Mouse (Mus musculus): ENCODE measurements around the gene Mgat3.

Mgat3 gene

GRCm38 (mm10) chr15:80152663-80153062 lies 20.9 kb upstream of the Mgat3 start:
- DNase-seq, result no peak

- no peak for DNase-seq
Measured at GRCm38 (mm10) chr15:80153757-80154156, 19.8 kb upstream of the Mgat3 start.

- DNase-seq, result no peak
Measured at GRCm38 (mm10) chr15:80155707-80156106, 17.8 kb upstream of the Mgat3 start.

GRCm38 (mm10) chr15:80157197-80157943 lies 16.2 kb upstream of the Mgat3 start:
- no peak for DNase-seq

GRCm38 (mm10) chr15:80158001-80158706 lies 15.4 kb upstream of the Mgat3 start:
- no peak for DNase-seq

- DNase-seq, result no peak
Measured at GRCm38 (mm10) chr15:80158707-80159090, 14.8 kb upstream of the Mgat3 start.

- no peak for DNase-seq
Measured at GRCm38 (mm10) chr15:80159286-80159901, 14.1 kb upstream of the Mgat3 start.

- no peak for DNase-seq
Measured at GRCm38 (mm10) chr15:80160223-80160622, 13.3 kb upstream of the Mgat3 start.

- DNase-seq, result no peak
Measured at GRCm38 (mm10) chr15:80160726-80161125, 12.8 kb upstream of the Mgat3 start.

- no peak for DNase-seq
Measured at GRCm38 (mm10) chr15:80161199-80161598, 12.3 kb upstream of the Mgat3 start.

- no peak for DNase-seq
Measured at GRCm38 (mm10) chr15:80162401-80162964, 11.0 kb upstream of the Mgat3 start.

- DNase-seq, result no peak
Measured at GRCm38 (mm10) chr15:80163274-80163673, 10.2 kb upstream of the Mgat3 start.

- DNase-seq, result no peak
Measured at GRCm38 (mm10) chr15:80163716-80164115, 9.8 kb upstream of the Mgat3 start.

GRCm38 (mm10) chr15:80165396-80165795 lies 8.1 kb upstream of the Mgat3 start:
- no peak for DNase-seq

GRCm38 (mm10) chr15:80169484-80169883 lies 4.0 kb upstream of the Mgat3 start:
- DNase-seq, result no peak

GRCm38 (mm10) chr15:80170357-80170756 lies 3.2 kb upstream of the Mgat3 start:
- DNase-seq, result no peak

GRCm38 (mm10) chr15:80171286-80171685 lies 2.2 kb upstream of the Mgat3 start:
- DNase-seq, result no peak

- no peak for DNase-seq
Measured at GRCm38 (mm10) chr15:80171791-80172190, 1.7 kb upstream of the Mgat3 start.

- peak; percentile 12 for DNase-seq
Measured at GRCm38 (mm10) chr15:80173781-80174597, 468 bp downstream of the Mgat3 start.

GRCm38 (mm10) chr15:80174598-80174875 lies 1.0 kb downstream of the Mgat3 start:
- no peak for DNase-seq

- DNase-seq, result no peak
Measured at GRCm38 (mm10) chr15:80175316-80175715, 1.8 kb downstream of the Mgat3 start.

- no peak for DNase-seq
Measured at GRCm38 (mm10) chr15:80175756-80176155, 2.2 kb downstream of the Mgat3 start.

GRCm38 (mm10) chr15:80181561-80181960 lies 8.0 kb downstream of the Mgat3 start:
- no peak for DNase-seq
